Mouse (Mus musculus) myocyte (in vitro differentiated cells): ENCODE data around the gene Atp6v0e. TPM values are rescaled to one million over a fixed set of nuclear protein-coding genes. Genes with fewer than 3 reads are reported as not detected.

Source experiments
- H3K27me3 ChIP-seq: one replicate; pipeline ENCODE4 v1.6.1; 2011; ENCODE audit not compliant: control insufficient read depth, insufficient read depth, insufficient read length
- H3K36me3 ChIP-seq: one replicate; pipeline ENCODE4 v1.6.1; 2011; ENCODE audit not compliant: control insufficient read depth, insufficient read depth
- H3K4me2 ChIP-seq: one replicate; pipeline ENCODE4 v1.6.1; 2011; ENCODE audit warnings: low read depth, control low read depth
- H3K4me3 ChIP-seq: one replicate; pipeline ENCODE4 v1.5.1; 2011; ENCODE audit warnings: mild to moderate bottlenecking, control low read depth, moderate library complexity
- H3K79me2 ChIP-seq: one replicate; pipeline ENCODE4 v1.6.1; 2011; ENCODE audit not compliant: control insufficient read depth, insufficient read depth
- H3ac ChIP-seq: one replicate; pipeline ENCODE4 v1.6.1; 2011; ENCODE audit not compliant: control insufficient read depth, insufficient read length
- CEBPB ChIP-seq: IDR thresholded peaks from 2 replicates; pipeline ENCODE4 v1.6.1; 2011; ENCODE audit warnings: mild to moderate bottlenecking, moderate library complexity; ENCODE audit not compliant: poor library complexity, insufficient read depth, severe bottlenecking
- E2F4 ChIP-seq: IDR thresholded peaks from one replicate; pipeline ENCODE4 v1.6.1; 2011; ENCODE audit warnings: mild to moderate bottlenecking, control low read depth, moderate library complexity; ENCODE audit not compliant: insufficient read depth
- MAX ChIP-seq: IDR thresholded peaks from one replicate; pipeline ENCODE4 v1.6.1; 2011; ENCODE audit warnings: low read depth, mild to moderate bottlenecking, control low read depth
- MYOD1 ChIP-seq, 3 experiments: IDR thresholded peaks; one replicate each; pipeline ENCODE4 v1.6.1; 2011; ENCODE audit warnings: control low read depth in 2 of 3, low read depth in 2 of 3, mild to moderate bottlenecking in 2 of 3, moderate library complexity in 1 of 3; ENCODE audit not compliant: insufficient read length in 2 of 3, control insufficient read depth in 1 of 3
- MYOG ChIP-seq, 3 experiments: IDR thresholded peaks; one replicate each; pipeline ENCODE4 v1.6.1; 2011; ENCODE audit warnings: control low read depth in 2 of 3, low read depth in 2 of 3, mild to moderate bottlenecking in 2 of 3; ENCODE audit not compliant: insufficient read length in 2 of 3, control insufficient read depth in 1 of 3, insufficient read depth in 1 of 3
- POLR2A ChIP-seq: IDR thresholded peaks from one replicate; pipeline ENCODE4 v1.6.1; 2011; ENCODE audit warnings: low read depth, mild to moderate bottlenecking, control low read depth, moderate library complexity; ENCODE audit not compliant: insufficient read length
- POLR2AphosphoS2 ChIP-seq: IDR thresholded peaks from one replicate; pipeline ENCODE4 v1.6.1; 2011; ENCODE audit warnings: low read depth, control low read depth; ENCODE audit not compliant: insufficient read length
- REST ChIP-seq: IDR thresholded peaks from one replicate; pipeline ENCODE4 v1.6.1; 2011; ENCODE audit warnings: mild to moderate bottlenecking, control low read depth, moderate library complexity; ENCODE audit not compliant: insufficient read depth, insufficient read length
- SRF ChIP-seq: IDR thresholded peaks from one replicate; pipeline ENCODE4 v1.6.1; 2011; ENCODE audit warnings: low read depth; ENCODE audit not compliant: control insufficient read depth, insufficient read length
- TCF12 ChIP-seq: IDR thresholded peaks from one replicate; pipeline ENCODE4 v1.6.1; 2011; ENCODE audit warnings: mild to moderate bottlenecking, control low read depth; ENCODE audit not compliant: poor library complexity, insufficient read depth, severe bottlenecking
- TCF3 ChIP-seq: IDR thresholded peaks from one replicate; pipeline ENCODE4 v1.6.1; 2011; ENCODE audit warnings: low read depth, control low read depth; ENCODE audit not compliant: insufficient read length
- USF1 ChIP-seq: IDR thresholded peaks from one replicate; pipeline ENCODE4 v1.6.1; 2011; ENCODE audit warnings: low read depth, mild to moderate bottlenecking, control low read depth, moderate library complexity
- polyA plus RNA-seq: library from polyadenylated mRNA; unstranded; fragments of >200 nt; fragmentation: generic; extraction: Trizol; gene quantifications from one replicate; pipeline ENCODE4 v1.2.1, GENCODE M21; 2012; ENCODE audit warnings: missing spikeins

Atp6v0e gene
- polyA plus RNA-seq, 1 experiment: 211 TPM

GRCm38 (mm10) chr17:26721802-26722201, 58.8 kb downstream of the Atp6v0e start:
- Histone ChIP-seq H3K4me2 (no peak overlapping the region), H3ac (no peak overlapping the region), H3K4me3 (no peak overlapping the region), H3K27me3 (no peaks in the 10 kb centered on the region), H3K79me2 (no peaks in the 10 kb centered on the region), H3K36me3 (no peaks in the 10 kb centered on the region)
- TF ChIP-seq REST (no peak), POLR2A (no peak), MAX (no peak), MYOG (IDR thresholded peaks at IDR 0.05; ENCODE audit: control insufficient read depth in 1 of 3, insufficient read depth in 1 of 3, insufficient read length in 2 of 3, low read depth in 2 of 3) (no peak), TCF12 (no peak), E2F4 (no peak), SRF (no peak), TCF3 (no peak), CEBPB (no peak), MYOD1 (IDR thresholded peaks at IDR 0.05; ENCODE audit: control insufficient read depth in 1 of 3, insufficient read length in 2 of 3, low read depth in 2 of 3) (no peak), USF1 (no peak), POLR2AphosphoS2 (no peak)

GRCm38 (mm10) chr17:26724790-26725189, 61.8 kb downstream of the Atp6v0e start:
- Histone ChIP-seq H3K4me2 (no peak overlapping the region), H3K27me3 (no peaks in the 10 kb centered on the region), H3K4me3 (no peak overlapping the region), H3K79me2 (no peaks in the 10 kb centered on the region), H3K36me3 (no peaks in the 10 kb centered on the region), H3ac (no peak overlapping the region)
- TF ChIP-seq REST (no peak), MYOD1 (IDR thresholded peaks at IDR 0.05; ENCODE audit: control insufficient read depth in 1 of 3, insufficient read length in 2 of 3, low read depth in 2 of 3) (no peak)

GRCm38 (mm10) chr17:26726674-26727073, 63.6 kb downstream of the Atp6v0e start:
- Histone ChIP-seq H3ac (no peak overlapping the region), H3K79me2 (no peaks in the 10 kb centered on the region), H3K36me3 (no peaks in the 10 kb centered on the region), H3K4me2 (no peak overlapping the region), H3K27me3 (no peaks in the 10 kb centered on the region), H3K4me3 (no peak overlapping the region)
- no peak for TF ChIP-seq TCF12
- TF ChIP-seq REST: no peak
- TF ChIP-seq TCF3: no peak
- TF ChIP-seq CEBPB: no peak
- no peak for TF ChIP-seq MYOG (IDR thresholded peaks at IDR 0.05; ENCODE audit: control insufficient read depth in 1 of 3, insufficient read depth in 1 of 3, insufficient read length in 2 of 3, low read depth in 2 of 3)
- TF ChIP-seq MAX: no peak
- TF ChIP-seq USF1: no peak
- no peak for TF ChIP-seq POLR2A
- TF ChIP-seq SRF: no peak

GRCm38 (mm10) chr17:26727110-26727755, 64.2 kb downstream of the Atp6v0e start:
- Histone ChIP-seq H3K4me3 (no peak overlapping the region), H3K79me2 (no peaks in the 10 kb centered on the region), H3K36me3 (no peaks in the 10 kb centered on the region), H3ac (no peak overlapping the region), H3K4me2 (peak overlapping the region; percentile 64), H3K27me3 (no peaks in the 10 kb centered on the region)
- TF ChIP-seq USF1 (no peak), MAX (no peak), TCF3 (no peak), CEBPB (no peak), REST (no peak), TCF12 (no peak), SRF (no peak), MYOG (IDR thresholded peaks at IDR 0.05; ENCODE audit: control insufficient read depth in 1 of 3, insufficient read depth in 1 of 3, insufficient read length in 2 of 3, low read depth in 2 of 3) (no peak), POLR2AphosphoS2 (no peak), MYOD1 (IDR thresholded peaks at IDR 0.05; ENCODE audit: control insufficient read depth in 1 of 3, insufficient read length in 2 of 3, low read depth in 2 of 3) (no peak), POLR2A (no peak)

GRCm38 (mm10) chr17:26742581-26742980, 79.5 kb downstream of the Atp6v0e start:
- TF ChIP-seq REST (no peak), E2F4 (no peak), CEBPB (no peak), TCF3 (no peak), MAX (no peak), SRF (no peak), MYOD1 (IDR thresholded peaks at IDR 0.05; ENCODE audit: control insufficient read depth in 1 of 3, insufficient read length in 2 of 3, low read depth in 2 of 3) (no peak), POLR2A (no peak), POLR2AphosphoS2 (no peak), USF1 (no peak), MYOG (IDR thresholded peaks at IDR 0.05; ENCODE audit: control insufficient read depth in 1 of 3, insufficient read depth in 1 of 3, insufficient read length in 2 of 3, low read depth in 2 of 3) (no peak), TCF12 (no peak)

More at GRCm38 (mm10) chr17:26742581-26742980, 79.5 kb downstream of the Atp6v0e start:
- Histone ChIP-seq H3K4me3 (no peak overlapping the region), H3K79me2 (no peaks in the 10 kb centered on the region), H3ac (no peak overlapping the region), H3K4me2 (no peak overlapping the region), H3K27me3 (no peaks in the 10 kb centered on the region), H3K36me3 (no peaks in the 10 kb centered on the region)
